8 mouse cellular contexts compared by ENCODE assay signal in genomic region chr19:57315013-57315565, GRCm38 (mm10). TPM values are rescaled to one million over a fixed set of nuclear protein-coding genes. Genes with fewer than 3 reads are reported as not detected.
DNase-seq lines count a peak whose midpoint lies in the region; ATAC-seq and TF ChIP-seq lines count a peak whose summit lies in the region.

No protein-coding gene starts in this region.

- ATAC-seq in embryonic facial prominence, embryonic 13.5 days (ENCODE audit: insufficient number of reproducible peaks, insufficient read depth, low FRiP score, low TSS enrichment, low read depth) = no peak
- no peak for ATAC-seq in intestine, postnatal 0 days
- ATAC-seq in neural tube, embryonic 14.5 days (ENCODE audit: low read depth) = no peak; the same call in none of the 2 replicates

- peak overlapping the region; percentile 92 for H3K9ac ChIP-seq in liver, adult 2 months (ENCODE audit: low read depth, low read length)
- H3K9ac ChIP-seq in embryonic facial prominence, embryonic 13.5 days = peak overlapping the region; percentile 63
- H3K9ac ChIP-seq in intestine, postnatal 0 days (ENCODE audit: low read depth, low read length) = peak overlapping the region; percentile 66
- peak overlapping the region; percentile 85 for H3K9ac ChIP-seq in neural tube, embryonic 14.5 days (replicated peaks; ENCODE audit: low read depth, low read length)

- H3K27ac ChIP-seq in liver, adult 2 months (replicated peaks; ENCODE audit: insufficient read depth, low read depth, low read length) = no peak overlapping the region
- H3K27ac ChIP-seq in embryonic facial prominence, embryonic 13.5 days = no peak overlapping the region
- H3K27ac ChIP-seq in intestine, postnatal 0 days (ENCODE audit: low read depth, low read length) = peak overlapping the region; percentile 79
- H3K27ac ChIP-seq in neural tube, embryonic 14.5 days (ENCODE audit: low read depth, low read length) = peak overlapping the region; percentile 81

- DNase-seq in liver, adult 2 months (ENCODE audit: extremely low read depth, low read depth, low spot score) = no peak
- DNase-seq in liver = no peak
- DNase-seq in gastrocnemius, postnatal 10 days = no peak
- no peak for DNase-seq in left cerebral cortex, adult 9 months (ENCODE audit: low spot score in 2 of 2)
- DNase-seq in left cerebral cortex, postnatal 10 days (ENCODE audit: extremely low spot score in 1 of 2, low spot score in 2 of 2) = no peak

- intact Hi-C loops in left cerebral cortex, postnatal 10 days (cut with DNase I) = loop anchor here (5.0 kb wide), 1 partner anchor 78 kb away; no protein-coding TSS in a partner anchor

- no peak for TF ChIP-seq POLR2A in liver, adult 2 months (IDR thresholded peaks at IDR 0.05; ENCODE audit: extremely low read depth, insufficient read depth, low read length)

- H3K79me2 ChIP-seq in liver, adult 2 months (ENCODE audit: control insufficient read depth, insufficient read depth, low read length) = no peaks in the 10 kb centered on the region

- H3K4me3 ChIP-seq in liver, adult 2 months (ENCODE audit: insufficient read depth, low read depth, low read length) = peak overlapping the region; percentile 91; the same call in 1 of the 2 replicates
- peak overlapping the region; percentile 52 for H3K4me3 ChIP-seq in embryonic facial prominence, embryonic 13.5 days
- H3K4me3 ChIP-seq in intestine, postnatal 0 days (ENCODE audit: low read depth, low read length) = peak overlapping the region; percentile 64
- H3K4me3 ChIP-seq in neural tube, embryonic 14.5 days (ENCODE audit: low read depth, low read length) = peak overlapping the region; percentile 71

- peak overlapping the region; percentile 96 for H3K4me2 ChIP-seq in embryonic facial prominence, embryonic 13.5 days
- H3K4me2 ChIP-seq in intestine, postnatal 0 days (replicated peaks; ENCODE audit: low read depth) = peak overlapping the region; percentile 89
- H3K4me2 ChIP-seq in neural tube, embryonic 14.5 days (ENCODE audit: low read depth, low read length) = peak overlapping the region; percentile 96

- TF ChIP-seq CTCF in liver, adult 2 months (IDR thresholded peaks at IDR 0.05; ENCODE audit: low read depth, low read length) = no peak
- no peak for TF ChIP-seq CTCF in intestine, postnatal 0 days (IDR thresholded peaks at IDR 0.05; ENCODE audit: low read depth)

- no peaks in the 10 kb centered on the region for H3K27me3 ChIP-seq in liver, adult 2 months (ENCODE audit: control insufficient read depth, insufficient read depth, low read length)
- H3K27me3 ChIP-seq in embryonic facial prominence, embryonic 13.5 days = peaks cover 50% of the 10 kb centered on the region
- no peaks in the 10 kb centered on the region for H3K27me3 ChIP-seq in intestine, postnatal 0 days (replicated peaks; ENCODE audit: control insufficient read depth, insufficient read depth, low read length)
- H3K27me3 ChIP-seq in neural tube, embryonic 14.5 days (ENCODE audit: control insufficient read depth, insufficient read depth, low read length) = no peaks in the 10 kb centered on the region

- 0 out of 2 replicates have a peak, but pooled peaks cover 3% of the 10 kb centered on the region for H3K9me3 ChIP-seq in embryonic facial prominence, embryonic 13.5 days
- H3K9me3 ChIP-seq in intestine, postnatal 0 days (ENCODE audit: control insufficient read depth) = no peaks in the 10 kb centered on the region
- no peaks in the 10 kb centered on the region for H3K9me3 ChIP-seq in neural tube, embryonic 14.5 days (ENCODE audit: control insufficient read depth, low read length)

- H3K4me1 ChIP-seq in liver, adult 2 months (ENCODE audit: control insufficient read depth, insufficient read depth, low read length) = peaks cover 10% of the 10 kb centered on the region; the same call in 1 of the 2 replicates
- H3K4me1 ChIP-seq in embryonic facial prominence, embryonic 13.5 days = peaks cover 11% of the 10 kb centered on the region
- H3K4me1 ChIP-seq in intestine, postnatal 0 days (replicated peaks; ENCODE audit: control insufficient read depth, insufficient read depth, low read length) = peaks cover 13% of the 10 kb centered on the region
- no peaks in the 10 kb centered on the region for H3K4me1 ChIP-seq in neural tube, embryonic 14.5 days (ENCODE audit: control insufficient read depth, insufficient read depth, low read length)

- H3K36me3 ChIP-seq in liver, adult 2 months (ENCODE audit: control insufficient read depth, insufficient read depth, low read length) = no peaks in the 10 kb centered on the region
- no peaks in the 10 kb centered on the region for H3K36me3 ChIP-seq in embryonic facial prominence, embryonic 13.5 days
- H3K36me3 ChIP-seq in intestine, postnatal 0 days (ENCODE audit: control insufficient read depth, insufficient read depth) = no peaks in the 10 kb centered on the region
- H3K36me3 ChIP-seq in neural tube, embryonic 14.5 days (ENCODE audit: control insufficient read depth, insufficient read depth, low read length) = no peaks in the 10 kb centered on the region

- 29% methylated on average over 11 of the region's 11 CpGs for WGBS in liver, adult 2 months
- 39% methylated on average over 11 of the region's 11 CpGs for WGBS in embryonic facial prominence, embryonic 13.5 days
- WGBS in intestine, postnatal 0 days = 44% methylated on average over 11 of the region's 11 CpGs
- WGBS in neural tube, embryonic 14.5 days = 47% methylated on average over 11 of the region's 11 CpGs

RNA-seq across cellular contexts. Expression of gene Ablim1, which starts 0.4 kb away (rescaled TPM):
- 23.7 and 35.2 TPM in 2 replicates for total RNA-seq in liver, adult 2 months (2014; rRNA removed)
- 16.4 and 16.6 TPM in 2 replicates for polyA plus RNA-seq in liver, adult 2 months (2012; rRNA removed)
- polyA plus RNA-seq in embryonic facial prominence, embryonic 13.5 days (2015; fragmentation: Nextera tagmentation; extraction: Ambion mirVana) = 33.3 and 36.0 TPM in 2 replicates
- polyA plus RNA-seq in intestine, postnatal 0 days (2015; fragmentation: Nextera tagmentation; extraction: Ambion mirVana) = 24.4 and 28.7 TPM in 2 replicates
- polyA plus RNA-seq in neural tube, embryonic 14.5 days (2014; fragmentation: Nextera tagmentation; extraction: Ambion mirVana) = 47.4 and 59.7 TPM in 2 replicates
- total RNA-seq in gastrocnemius, postnatal 10 days (2021) = 10 to 100 TPM; 42.8 to 52.0 TPM
- 100 to 1,000 TPM; 126 to 136 TPM for total RNA-seq in left cerebral cortex, postnatal 10 days (2021)

RNA-seq across cellular contexts. Expression of gene Fam160b1, which starts 45.4 kb away (rescaled TPM):
- 18.4 and 21.7 TPM in 2 replicates for total RNA-seq in liver, adult 2 months (2014; rRNA removed)
- polyA plus RNA-seq in liver, adult 2 months (2012; rRNA removed) = 10.6 and 10.9 TPM in 2 replicates
- 15.2 and 16.6 TPM in 2 replicates for polyA plus RNA-seq in embryonic facial prominence, embryonic 13.5 days (2015; fragmentation: Nextera tagmentation; extraction: Ambion mirVana)
- 13.9 and 14.9 TPM in 2 replicates for polyA plus RNA-seq in intestine, postnatal 0 days (2015; fragmentation: Nextera tagmentation; extraction: Ambion mirVana)
- 15.6 and 20.3 TPM in 2 replicates for polyA plus RNA-seq in neural tube, embryonic 14.5 days (2014; fragmentation: Nextera tagmentation; extraction: Ambion mirVana)
- total RNA-seq in gastrocnemius, postnatal 10 days (2021) = 10 to 100 TPM in 1 of 2 experiments, 1 to 10 TPM in 1; 9.6 to 12.8 TPM
- total RNA-seq in left cerebral cortex, postnatal 10 days (2021) = 10 to 100 TPM; 23.2 to 24.6 TPM

Comparison
In these comparisons a context has a peak if more than half of its experiments do, and no peak if none do; other contexts are left out.
1. H3K27ac ChIP-seq: peak in intestine, postnatal 0 days (single experiment) and neural tube, embryonic 14.5 days (single experiment); none in liver, adult 2 months (single experiment) and embryonic facial prominence, embryonic 13.5 days (single experiment).
2. Peak in every context shown above with its lines, with median percentiles within 50 percentile points of each other: H3K4me3 ChIP-seq, H3K9ac ChIP-seq and H3K4me2 ChIP-seq.